Mouse (Mus musculus) bone marrow macrophage, adult 2 months (primary cell): ENCODE measurements at regions not wholly inside any gene's neighbourhood (a gene's known extent, or its start where the extent isn't known, plus 50 kb on each side); places are given as distances from the start of the nearest gene placed in this dataset.

Experiments
- CTCF ChIP-seq: IDR thresholded peaks from 2 replicates; pipeline ENCODE4 v1.5.1; 2012; ENCODE audit warnings: low read depth, mild to moderate bottlenecking, low read length, moderate library complexity
- POLR2A ChIP-seq: IDR thresholded peaks from 2 replicates; pipeline ENCODE4 v1.6.1; 2012; ENCODE audit warnings: mild to moderate bottlenecking, low read depth, low read length, borderline replicate concordance

DNA sequence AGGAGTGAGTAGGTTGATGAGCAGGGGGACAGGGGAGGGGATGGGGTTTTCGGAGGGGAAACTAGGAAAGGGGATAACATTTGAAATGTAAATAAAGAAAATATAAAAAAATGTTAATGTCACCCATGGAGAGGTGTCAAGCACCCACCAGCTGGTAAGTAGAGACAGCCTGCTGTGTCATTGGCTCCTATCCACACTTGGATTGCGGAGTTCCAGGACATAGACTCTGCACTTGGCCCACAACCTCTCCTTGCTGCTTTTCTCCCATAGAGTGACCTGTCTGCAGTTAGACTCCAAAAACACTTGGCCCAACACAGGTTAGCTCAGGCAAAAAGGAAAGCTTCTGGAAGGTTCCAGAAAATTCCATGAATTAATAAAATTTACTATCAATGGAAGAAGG, 514.4 kb downstream of the 1700129C05Rik start:
- TF ChIP-seq CTCF = no peak
- TF ChIP-seq POLR2A = no peak
